Mouse (Mus musculus) heart, postnatal 0 days (tissue): Measurements from ENCODE around the gene Gm20696. TPM values are rescaled to one million over a fixed set of nuclear protein-coding genes. Genes with fewer than 3 reads are reported as not detected.

ENCODE experiments used
- ATAC-seq: fragments of 200-750 bp; cut with Nextera tagmentation; 2 replicates; pipeline ENCODE4 v1.8.0; 2017; ENCODE audit warnings: low read depth, moderate number of reproducible peaks, moderate library complexity; ENCODE audit not compliant: insufficient read depth
- DNase-seq: peaks from one replicate; pipeline ENCODE4 v3.0.0-alpha.2; 2016; ENCODE audit warnings: low spot score
- H3K27ac ChIP-seq: fragments of 300-500 bp; sonication (generic); 2 replicates; pipeline ENCODE4 v1.5.1; 2014; ENCODE audit warnings: low read depth, mild to moderate bottlenecking
- H3K27me3 ChIP-seq: fragments of 300-500 bp; sonication (generic); 2 replicates; pipeline ENCODE4 v1.6.1; 2014; ENCODE audit warnings: low read length, mixed read lengths; ENCODE audit not compliant: control insufficient read depth, insufficient read depth
- H3K36me3 ChIP-seq: fragments of 300-500 bp; sonication (generic); replicated peaks from 2 replicates; pipeline ENCODE4 v1.6.1; 2014; ENCODE audit warnings: low read length, mixed read lengths; ENCODE audit not compliant: control insufficient read depth, insufficient read depth
- H3K4me1 ChIP-seq: fragments of 300-500 bp; sonication (generic); 2 replicates; pipeline ENCODE4 v1.6.1; 2014; ENCODE audit warnings: antibody characterized with exemption; ENCODE audit not compliant: control insufficient read depth, insufficient read depth
- H3K4me2 ChIP-seq: fragments of 300-500 bp; sonication (generic); 2 replicates; pipeline ENCODE4 v1.6.1; 2014; ENCODE audit warnings: low read depth, mild to moderate bottlenecking, low read length, moderate library complexity
- H3K4me3 ChIP-seq: fragments of 300-500 bp; sonication (generic); 2 replicates; pipeline ENCODE4 v1.5.1; 2014; ENCODE audit warnings: low read depth, low read length
- H3K9ac ChIP-seq: fragments of 300-500 bp; sonication (generic); replicated peaks from 2 replicates; pipeline ENCODE4 v1.6.1; 2014; ENCODE audit warnings: low read depth, low read length, mixed read lengths
- H3K9me3 ChIP-seq: fragments of 300-500 bp; sonication (generic); replicated peaks from 2 replicates; pipeline ENCODE4 v1.6.1; 2016; ENCODE audit warnings: low read length; ENCODE audit not compliant: control insufficient read depth
- CTCF ChIP-seq: IDR thresholded peaks from 2 replicates; pipeline ENCODE4 v1.5.1; 2016; ENCODE audit warnings: antibody characterized with exemption, control low read depth, low read depth
- EP300 ChIP-seq: IDR thresholded peaks from 2 replicates; pipeline ENCODE4 v1.6.1; 2016; ENCODE audit warnings: antibody characterized with exemption, low read depth
- WGBS: fragments of 180-500 bp; shearing (Covaris S2); extraction: QIAGEN DNeasy Blood & Tissue Kit; methylation state at CpG from one replicate; pipeline ENCODE4 v1.1.7; 2014; 5-methylcytosine and 5-hydroxymethylcytosine counted together
- polyA plus RNA-seq: library from polyadenylated mRNA; unstranded; fragments of >200 nt; fragmentation: Nextera tagmentation; extraction: Ambion mirVana; gene quantifications from 2 replicates; pipeline ENCODE4 v1.2.1, GENCODE M21; 2015
- total RNA-seq: library from RNA; depleted of rRNA; stranded (reverse); fragments of >200 nt; gene quantifications from 2 replicates; pipeline ENCODE4 v1.2.3, GENCODE M21; 2014; ENCODE audit warnings: low replicate concordance

The Gm20696 gene
- total and polyA plus RNA-seq, 2 experiments from 2014 or later, result 0.95 to 2.0 TPM

DNA sequence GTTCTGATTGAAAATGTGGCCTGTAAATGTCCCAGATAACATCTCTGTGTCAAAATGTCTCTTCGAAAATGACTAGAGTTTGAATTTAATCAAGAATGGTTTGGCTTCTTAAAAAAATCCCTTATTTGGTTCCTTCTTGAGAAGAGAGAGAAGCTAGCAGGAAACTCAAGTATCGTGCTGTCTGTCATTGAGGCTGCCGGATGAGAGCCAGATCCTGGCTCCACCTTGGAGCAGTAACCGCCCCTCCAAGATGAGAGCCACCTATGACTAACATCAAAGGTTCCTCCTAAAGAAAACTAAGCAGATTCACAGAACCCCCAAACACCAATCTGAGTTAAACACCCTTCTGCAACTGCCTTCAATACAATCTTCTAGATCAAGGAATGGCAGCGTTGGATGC lies 369.1 kb downstream of the Gm20696 start:
- Histone ChIP-seq H3K27ac (no peak overlapping the region), H3K9ac (no peak overlapping the region), H3K36me3 (no peaks in the 10 kb centered on the region), H3K27me3 (no peaks in the 10 kb centered on the region), H3K4me3 (no peak overlapping the region), H3K4me1 (no peaks in the 10 kb centered on the region), H3K9me3 (no peaks in the 10 kb centered on the region), H3K4me2 (no peak overlapping the region)
- DNase-seq (no peak), ATAC-seq (no peak)
- 88% methylated on average over 5 of the region's 5 CpGs for WGBS
- TF ChIP-seq CTCF, result no peak
- TF ChIP-seq EP300, result no peak

DNA sequence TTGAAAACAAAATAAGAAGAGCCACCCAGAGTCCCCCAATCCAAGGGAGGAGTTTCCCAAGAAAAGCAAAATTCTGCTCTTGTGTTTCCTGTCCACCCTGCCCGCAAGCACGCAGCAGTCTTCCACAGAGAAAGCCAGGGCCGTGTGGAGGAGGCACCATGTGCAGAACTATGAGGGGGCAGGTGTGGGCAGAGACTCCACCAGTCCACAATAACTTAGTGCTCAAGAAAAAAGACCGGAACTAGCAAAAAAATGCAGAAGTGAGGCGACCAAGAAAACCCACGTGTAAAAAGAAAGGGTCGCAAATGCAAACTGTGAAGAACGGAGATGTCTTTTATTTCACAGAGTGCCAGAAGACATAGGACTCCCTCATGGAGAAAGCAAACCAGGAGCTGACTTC lies 371.1 kb downstream of the Gm20696 start:
- Histone ChIP-seq H3K36me3 (no peaks in the 10 kb centered on the region), H3K27ac (no peak overlapping the region; the same call in 1 of the 2 replicates), H3K27me3 (no peaks in the 10 kb centered on the region), H3K4me3 (no peak overlapping the region), H3K9me3 (no peaks in the 10 kb centered on the region), H3K4me1 (no peaks in the 10 kb centered on the region), H3K4me2 (no peak overlapping the region), H3K9ac (no peak overlapping the region)
- TF ChIP-seq EP300 (no peak), CTCF (no peak)
- 61% methylated on average over 8 of the region's 8 CpGs for WGBS
- ATAC-seq (no peak), DNase-seq (no peak)

DNA sequence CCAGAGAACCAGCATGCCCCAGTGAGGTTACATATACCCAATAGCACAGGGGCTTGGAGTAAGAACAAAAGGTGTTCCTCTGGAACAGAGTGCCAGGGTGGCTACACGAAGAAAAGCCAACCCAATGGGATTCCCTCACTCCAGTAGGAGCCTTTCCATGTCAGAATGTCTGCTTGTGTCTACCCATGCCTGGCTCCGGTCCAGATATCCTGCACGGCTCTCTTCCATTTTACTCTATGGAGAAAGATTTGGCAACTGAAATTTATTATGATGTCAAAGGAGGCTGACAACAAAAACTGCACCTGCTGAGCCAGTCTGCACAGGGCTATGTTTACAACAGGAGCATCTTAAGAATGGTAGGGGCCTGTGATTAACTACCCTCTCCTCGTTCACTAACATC lies 377.4 kb downstream of the Gm20696 start:
- WGBS, result 58% methylated on average over 4 of the region's 4 CpGs
- ATAC-seq, result no peak
- no peak overlapping the region for H3K4me2 ChIP-seq
- TF ChIP-seq EP300 (no peak), CTCF (no peak)
- 0 out of 2 replicates have a peak, but pooled peaks cover 3% of the 10 kb centered on the region for H3K4me1 ChIP-seq
- no peaks in the 10 kb centered on the region for H3K36me3 ChIP-seq
- no peak overlapping the region for H3K4me3 ChIP-seq
- H3K9ac ChIP-seq, result no peak overlapping the region
- H3K9me3 ChIP-seq, result no peaks in the 10 kb centered on the region
- H3K27me3 ChIP-seq, result no peaks in the 10 kb centered on the region
- no peak overlapping the region for H3K27ac ChIP-seq
- no peak for DNase-seq

DNA sequence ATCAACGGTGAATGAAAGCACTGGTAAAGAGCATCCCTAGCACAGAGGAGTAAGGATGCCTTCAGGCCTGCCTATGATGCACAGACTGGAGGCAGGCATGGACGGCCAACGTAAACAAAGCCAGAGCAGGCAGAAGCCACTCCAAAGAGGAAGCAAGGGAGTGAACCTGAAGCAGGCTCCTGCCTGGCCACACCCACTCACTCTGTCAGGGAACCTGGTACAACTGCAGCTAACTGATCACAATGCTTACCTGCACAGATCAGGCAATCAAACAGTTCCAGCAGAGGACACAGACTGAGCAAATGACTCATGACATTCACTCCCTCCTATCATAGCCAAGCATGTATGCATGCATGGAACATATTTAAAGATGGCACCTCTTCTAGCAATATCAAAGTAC lies 381.6 kb downstream of the Gm20696 start:
- ATAC-seq, result no peak
- Histone ChIP-seq H3K4me1 (0 out of 2 replicates have a peak, but pooled peaks cover 3% of the 10 kb centered on the region), H3K4me2 (no peak overlapping the region), H3K9me3 (no peaks in the 10 kb centered on the region), H3K4me3 (no peak overlapping the region), H3K27ac (no peak overlapping the region), H3K27me3 (no peaks in the 10 kb centered on the region), H3K36me3 (no peaks in the 10 kb centered on the region), H3K9ac (no peak overlapping the region)
- TF ChIP-seq CTCF (no peak), EP300 (no peak)
- 62% methylated on average over 3 of the region's 3 CpGs for WGBS
- no peak for DNase-seq

DNA sequence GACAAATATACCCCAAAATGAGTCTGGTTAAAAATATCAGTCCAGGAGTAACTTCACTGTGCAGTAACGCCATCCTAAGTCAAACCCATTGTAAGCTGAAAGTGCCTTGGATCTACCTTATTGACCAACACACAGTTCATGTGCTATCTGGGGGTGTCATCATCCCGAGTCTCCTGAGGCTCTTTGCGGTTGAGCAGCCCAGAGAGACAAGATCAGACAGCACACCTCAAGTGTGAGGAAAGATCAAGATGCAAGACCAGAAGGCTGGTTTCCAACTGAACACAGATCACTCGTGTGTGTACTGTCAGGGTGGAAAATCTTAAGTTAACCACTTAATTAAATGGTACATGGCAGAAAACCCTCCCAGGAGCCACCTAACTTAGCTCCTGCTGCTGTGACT lies 382.6 kb downstream of the Gm20696 start:
- Histone ChIP-seq H3K4me1 (no peaks in the 10 kb centered on the region), H3K9ac (no peak overlapping the region), H3K4me2 (no peak overlapping the region), H3K27ac (no peak overlapping the region; the same call in 1 of the 2 replicates), H3K9me3 (no peaks in the 10 kb centered on the region), H3K36me3 (no peaks in the 10 kb centered on the region), H3K27me3 (no peaks in the 10 kb centered on the region), H3K4me3 (no peak overlapping the region)
- TF ChIP-seq EP300 (no peak), CTCF (no peak)
- DNase-seq (no peak), ATAC-seq (no peak)
- 84% methylated on average over 4 of the region's 4 CpGs for WGBS

DNA sequence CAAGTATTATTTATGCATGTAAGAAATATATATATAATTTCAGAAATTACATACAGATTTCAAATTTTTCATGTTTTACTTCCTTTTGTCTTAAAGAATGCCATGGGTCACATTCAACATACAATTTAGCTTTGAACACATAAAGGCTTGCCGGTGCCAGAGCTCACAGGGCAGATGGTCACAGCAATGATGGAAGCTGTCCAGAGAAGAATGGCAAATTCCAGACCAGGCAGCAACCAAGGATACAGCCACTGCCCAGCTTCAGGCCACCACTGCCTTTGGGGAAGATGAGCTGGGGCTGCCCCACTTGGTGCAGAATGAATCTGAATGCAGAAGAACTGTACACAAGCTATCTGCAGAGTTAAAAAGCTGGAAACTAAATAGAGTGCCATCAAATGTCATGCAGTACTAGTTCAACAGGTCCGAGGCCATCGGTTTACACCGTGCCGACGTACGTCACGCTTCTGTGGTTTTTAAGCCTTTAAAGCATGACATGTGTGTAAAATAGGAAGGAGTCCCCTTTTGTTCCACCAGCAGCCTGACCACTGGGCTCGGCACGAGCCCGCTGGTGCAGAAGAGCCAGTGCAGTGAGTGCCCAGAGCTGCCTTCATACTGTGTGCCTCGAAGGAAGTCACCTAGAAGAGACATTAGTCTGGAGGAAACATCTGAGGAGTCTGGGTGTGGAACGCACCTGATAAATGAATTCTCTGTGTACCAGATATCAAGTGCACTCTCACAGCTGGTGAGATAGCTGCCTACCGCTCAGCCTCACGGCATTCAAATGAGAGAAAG lies 383.5 kb downstream of the Gm20696 start:
- H3K4me3 ChIP-seq, result no peak overlapping the region
- no peaks in the 10 kb centered on the region for H3K4me1 ChIP-seq
- WGBS, result 80% methylated on average over 15 of the region's 15 CpGs
- TF ChIP-seq EP300, result no peak
- H3K27ac ChIP-seq, result no peak overlapping the region
- H3K9me3 ChIP-seq, result no peaks in the 10 kb centered on the region
- ATAC-seq (no peak), DNase-seq (no peak)
- H3K27me3 ChIP-seq, result no peaks in the 10 kb centered on the region
- no peak overlapping the region for H3K9ac ChIP-seq
- no peak overlapping the region for H3K4me2 ChIP-seq
- H3K36me3 ChIP-seq, result no peaks in the 10 kb centered on the region
